Mouse (Mus musculus) frontal cortex, postnatal 14 days (tissue): ENCODE data around the gene Thsd7b.

Experiments
- DNase-seq, 2 experiments: peaks; one replicate each; pipeline ENCODE4 v3.0.0; 2022; ENCODE audit warnings: low spot score in 2 of 2

The Thsd7b gene

GRCm38 (mm10) chr1:129519751-129520150 lies 246.6 kb downstream of the Thsd7b start:
- DNase-seq, result no peak

GRCm38 (mm10) chr1:129526967-129527366 lies 253.9 kb downstream of the Thsd7b start:
- DNase-seq, result no peak

GRCm38 (mm10) chr1:129532206-129532605 lies 259.1 kb downstream of the Thsd7b start:
- no peak for DNase-seq

GRCm38 (mm10) chr1:129538508-129538907 lies 265.4 kb downstream of the Thsd7b start:
- no peak for DNase-seq

- no peak for DNase-seq
Observed at GRCm38 (mm10) chr1:129538970-129539369, 265.9 kb downstream of the Thsd7b start.

- DNase-seq, result no peak
Observed at GRCm38 (mm10) chr1:129540751-129541150, 267.6 kb downstream of the Thsd7b start.

- no peak for DNase-seq
Observed at GRCm38 (mm10) chr1:129542563-129543146, 269.6 kb downstream of the Thsd7b start.

- no peak for DNase-seq
Observed at GRCm38 (mm10) chr1:129543169-129543568, 270.1 kb downstream of the Thsd7b start.

- no peak for DNase-seq
Observed at GRCm38 (mm10) chr1:129558054-129558453, 285.0 kb downstream of the Thsd7b start.

- DNase-seq, result no peak
Observed at GRCm38 (mm10) chr1:129559137-129559536, 286.0 kb downstream of the Thsd7b start.

- no peak for DNase-seq
Observed at GRCm38 (mm10) chr1:129559812-129560211, 286.7 kb downstream of the Thsd7b start.

- DNase-seq, result no peak
Observed at GRCm38 (mm10) chr1:129562707-129563106, 289.6 kb downstream of the Thsd7b start.

GRCm38 (mm10) chr1:129570522-129570921 lies 297.4 kb downstream of the Thsd7b start:
- no peak for DNase-seq

GRCm38 (mm10) chr1:129579955-129580354 lies 306.9 kb downstream of the Thsd7b start:
- no peak for DNase-seq

GRCm38 (mm10) chr1:129586635-129587034 lies 313.5 kb downstream of the Thsd7b start:
- no peak for DNase-seq

- DNase-seq, result no peak
Observed at GRCm38 (mm10) chr1:129589366-129590002, 316.4 kb downstream of the Thsd7b start.

- no peak for DNase-seq
Observed at GRCm38 (mm10) chr1:129595447-129595846, 322.3 kb downstream of the Thsd7b start.

- no peak for DNase-seq
Observed at GRCm38 (mm10) chr1:129600933-129601332, 327.8 kb downstream of the Thsd7b start.

GRCm38 (mm10) chr1:129602284-129602683 lies 329.2 kb downstream of the Thsd7b start:
- no peak for DNase-seq

GRCm38 (mm10) chr1:129608395-129608794 lies 335.3 kb downstream of the Thsd7b start:
- no peak for DNase-seq

- DNase-seq, result no peak
Observed at GRCm38 (mm10) chr1:129616080-129616479, 343.0 kb downstream of the Thsd7b start.

GRCm38 (mm10) chr1:129619440-129620301 lies 346.6 kb downstream of the Thsd7b start:
- DNase-seq, result no peak

GRCm38 (mm10) chr1:129624519-129624918 lies 351.4 kb downstream of the Thsd7b start:
- DNase-seq, result no peak
